9 mouse cellular contexts compared by ENCODE assay signal in the genomic region with DNA sequence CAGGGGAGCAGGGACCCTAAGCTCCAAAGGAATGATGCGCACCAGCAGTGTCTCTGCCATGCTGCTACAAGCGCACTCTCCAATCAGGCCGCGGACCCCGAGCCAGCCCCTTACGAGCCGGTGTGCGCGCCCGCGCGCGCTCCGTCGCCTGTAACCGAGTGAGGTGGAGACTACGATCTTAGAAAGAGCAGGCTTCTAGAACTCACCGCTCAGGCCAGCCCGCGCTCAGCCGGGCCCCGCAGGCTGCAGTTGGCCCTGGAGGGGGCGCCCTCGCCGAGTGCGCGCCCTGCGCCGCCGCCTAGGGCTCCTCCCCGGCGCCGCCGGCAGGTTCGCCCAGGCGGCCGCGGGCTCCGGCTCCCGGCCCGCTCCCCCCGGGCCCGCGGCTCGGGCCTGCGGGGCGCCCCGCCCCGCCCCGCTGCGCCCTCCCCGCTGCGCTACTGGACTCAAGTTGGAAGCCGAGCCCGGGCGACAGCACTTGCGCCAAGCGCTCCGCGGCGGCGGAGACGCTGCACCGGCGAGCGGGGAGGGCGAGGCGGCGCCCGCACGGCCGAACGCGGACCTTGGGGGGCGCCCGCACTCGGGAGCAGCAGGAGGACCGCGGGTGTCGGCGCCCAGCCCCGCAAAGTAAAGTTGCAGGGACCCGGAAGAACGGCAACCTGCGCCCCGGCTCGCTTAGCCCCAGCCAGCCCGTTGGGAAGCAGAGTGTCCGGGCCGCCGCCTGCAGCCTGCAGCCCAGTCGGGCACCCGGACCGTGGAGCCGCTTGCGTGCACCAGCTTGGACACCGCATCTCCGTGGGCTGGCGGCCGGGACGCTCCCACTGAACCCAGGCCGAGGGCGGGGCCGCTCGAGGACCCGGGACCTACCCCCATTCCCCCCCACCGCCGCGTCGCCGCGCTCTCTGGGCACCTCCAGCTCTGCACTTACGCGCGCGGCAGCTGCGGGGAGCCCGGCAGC. TPM values are rescaled to one million over a fixed set of nuclear protein-coding genes. Genes with fewer than 3 reads are reported as not detected.
DNase-seq lines count a peak whose midpoint lies in the region; ATAC-seq and TF ChIP-seq lines count a peak whose summit lies in the region.
"Had no signal": no experiment of that assay in that cellular context is flagged by ENCODE, and none has a peak within 500 bp of the region (broad histone marks: within the 10 kb centered on the region; RNA-seq: fewer than 3 reads in every experiment).

No protein-coding gene starts in this region.

- H3K36me3 ChIP-seq in lung, embryonic 14.5 days (ENCODE audit: insufficient read depth), result no peaks in the 10 kb centered on the region
- no peaks in the 10 kb centered on the region for H3K36me3 ChIP-seq in heart, embryonic 12.5 days
- no peaks in the 10 kb centered on the region for H3K36me3 ChIP-seq in kidney, embryonic 16.5 days (ENCODE audit: insufficient read depth, low read length)
- H3K36me3 ChIP-seq in liver, adult 2 months (ENCODE audit: control insufficient read depth, insufficient read depth, low read length), result no peaks in the 10 kb centered on the region

- no peak for TF ChIP-seq CTCF in lung, embryonic 14.5 days (IDR thresholded peaks at IDR 0.05; ENCODE audit: low read depth)
- no peak for TF ChIP-seq CTCF in lung, adult 2 months (IDR thresholded peaks at IDR 0.05; ENCODE audit: insufficient read depth, low read length)
- 0 out of 2 replicates have a peak, but pooled peaks have one; percentile 2 for TF ChIP-seq CTCF in liver, adult 2 months (IDR thresholded peaks at IDR 0.05; ENCODE audit: low read depth, low read length)

- DNase-seq in lung, embryonic 14.5 days, result peak; percentile 55
- DNase-seq in lung, adult 2 months, result no peak
- DNase-seq in cerebellum, postnatal 25 days, result peak; percentile 88 to 91
- DNase-seq in liver, adult 2 months (ENCODE audit: extremely low read depth, low read depth, low spot score), result no peak
- DNase-seq in retina, embryonic 14.5 days (ENCODE audit: low spot score), result peak; percentile 59
- DNase-seq in adipocyte (ENCODE audit: low spot score), result no peak

- H3K4me3 ChIP-seq in lung, embryonic 14.5 days (ENCODE audit: low read depth, low read length), result peak overlapping the region; percentile 48
- no peak overlapping the region for H3K4me3 ChIP-seq in lung, adult 2 months (replicated peaks; ENCODE audit: extremely low read depth, low read depth, low read length)
- peak overlapping the region; percentile 59 for H3K4me3 ChIP-seq in heart, embryonic 12.5 days
- peak overlapping the region; percentile 55 for H3K4me3 ChIP-seq in kidney, embryonic 16.5 days (ENCODE audit: low read length)
- no peak overlapping the region for H3K4me3 ChIP-seq in liver, adult 2 months (ENCODE audit: insufficient read depth, low read depth, low read length)

- no peaks in the 10 kb centered on the region for H3K9me3 ChIP-seq in lung, embryonic 14.5 days (ENCODE audit: low read depth, low read length)
- no peaks in the 10 kb centered on the region for H3K9me3 ChIP-seq in heart, embryonic 12.5 days (replicated peaks)
- H3K9me3 ChIP-seq in kidney, embryonic 16.5 days (ENCODE audit: low read length), result no peaks in the 10 kb centered on the region

- under 1% methylated on average over 102 of the region's 118 CpGs for WGBS in lung, embryonic 14.5 days
- WGBS in lung, adult 2 months, result 1% methylated on average over 104 of the region's 118 CpGs
- WGBS in heart, embryonic 12.5 days, result under 1% methylated on average over 115 of the region's 118 CpGs
- under 1% methylated on average over 103 of the region's 118 CpGs for WGBS in kidney, embryonic 16.5 days
- WGBS in liver, adult 2 months, result 2% methylated on average over 107 of the region's 118 CpGs

- peak; percentile 65 for ATAC-seq in lung, embryonic 14.5 days (ENCODE audit: insufficient read depth)
- ATAC-seq in heart, embryonic 12.5 days (ENCODE audit: insufficient number of reproducible peaks, low FRiP score), result 0 out of 2 replicates have a peak, but pooled peaks have one; percentile 47
- ATAC-seq in kidney, embryonic 16.5 days (ENCODE audit: low FRiP score, low TSS enrichment), result peak; percentile 76; the same call in 1 of the 2 replicates

- H3K4me1 ChIP-seq in lung, embryonic 14.5 days (ENCODE audit: insufficient read depth), result no peaks in the 10 kb centered on the region
- H3K4me1 ChIP-seq in lung, adult 2 months (ENCODE audit: control insufficient read depth, insufficient read depth, low read length), result no peaks in the 10 kb centered on the region
- peaks cover 23% of the 10 kb centered on the region for H3K4me1 ChIP-seq in heart, embryonic 12.5 days (replicated peaks)
- H3K4me1 ChIP-seq in kidney, embryonic 16.5 days (ENCODE audit: insufficient read depth, low read length), result peaks cover 11% of the 10 kb centered on the region; the same call in 1 of the 2 replicates
- 0 out of 2 replicates have a peak, but pooled peaks cover 2% of the 10 kb centered on the region for H3K4me1 ChIP-seq in liver, adult 2 months (ENCODE audit: control insufficient read depth, insufficient read depth, low read length)

- no peak for TF ChIP-seq POLR2A in lung, adult 2 months (IDR thresholded peaks at IDR 0.05; ENCODE audit: borderline replicate concordance, extremely low read depth, low read depth, low read length)
- no peak for TF ChIP-seq POLR2A in liver, adult 2 months (IDR thresholded peaks at IDR 0.05; ENCODE audit: extremely low read depth, insufficient read depth, low read length)

- no peaks in the 10 kb centered on the region for H3K79me2 ChIP-seq in liver, adult 2 months (ENCODE audit: control insufficient read depth, insufficient read depth, low read length)

- no peak overlapping the region; the same call in 1 of the 2 replicates for H3K9ac ChIP-seq in lung, embryonic 14.5 days
- H3K9ac ChIP-seq in heart, embryonic 12.5 days, result peak overlapping the region; percentile 28; the same call in 1 of the 2 replicates
- H3K9ac ChIP-seq in kidney, embryonic 16.5 days (replicated peaks; ENCODE audit: low read length), result peak overlapping the region; percentile 57
- no peak overlapping the region for H3K9ac ChIP-seq in liver, adult 2 months (ENCODE audit: low read depth, low read length)

- peak overlapping the region; percentile 82 for H3K4me2 ChIP-seq in lung, embryonic 14.5 days
- H3K4me2 ChIP-seq in heart, embryonic 12.5 days, result peak overlapping the region; percentile 96
- peak overlapping the region; percentile 91 for H3K4me2 ChIP-seq in kidney, embryonic 16.5 days (replicated peaks; ENCODE audit: low read depth, low read length)

- no peak overlapping the region for H3K27ac ChIP-seq in lung, embryonic 14.5 days (ENCODE audit: low read depth)
- no peak overlapping the region for H3K27ac ChIP-seq in heart, embryonic 12.5 days (ENCODE audit: poor library complexity, severe bottlenecking)
- no peak overlapping the region for H3K27ac ChIP-seq in kidney, embryonic 16.5 days (ENCODE audit: low read length)
- H3K27ac ChIP-seq in liver, adult 2 months (replicated peaks; ENCODE audit: insufficient read depth, low read depth, low read length), result no peak overlapping the region

- H3K27me3 ChIP-seq in lung, embryonic 14.5 days (ENCODE audit: insufficient read depth, low read length), result peaks cover 78% of the 10 kb centered on the region
- H3K27me3 ChIP-seq in heart, embryonic 12.5 days (replicated peaks), result peaks cover 100% of the 10 kb centered on the region
- H3K27me3 ChIP-seq in kidney, embryonic 16.5 days (ENCODE audit: insufficient read depth, low read length), result peaks cover 80% of the 10 kb centered on the region
- H3K27me3 ChIP-seq in liver, adult 2 months (ENCODE audit: control insufficient read depth, insufficient read depth, low read length), result peaks cover 20% of the 10 kb centered on the region

RNA-seq across cellular contexts. Expression of a gene that starts 0.9 kb away (rescaled TPM):
- polyA plus RNA-seq in lung, embryonic 14.5 days (2014; fragmentation: Nextera tagmentation; extraction: Ambion mirVana), result not detected in 2 replicates
- 0.07 and 0.14 TPM in 2 replicates for polyA plus RNA-seq in lung, adult 2 months (2012; rRNA removed)
- 0.06 TPM in 2 replicates for polyA plus RNA-seq in heart, embryonic 12.5 days (2016; fragmentation: Nextera tagmentation; extraction: Ambion mirVana)
- polyA plus RNA-seq in kidney, embryonic 16.5 days (2015; fragmentation: Nextera tagmentation; extraction: Ambion mirVana), result 0.15 and 0.16 TPM in 2 replicates
- not detected in 2 replicates for total RNA-seq in liver, adult 2 months (2014; rRNA removed)
- not detected in 2 replicates for polyA plus RNA-seq in liver, adult 2 months (2012; rRNA removed)
- total RNA-seq: CH12.LX had no signal

Comparison
In these comparisons a context has a peak if more than half of its experiments do, and no peak if none do; other contexts are left out.
1. DNase-seq: peak in lung, embryonic 14.5 days (single experiment), cerebellum, postnatal 25 days (2 of 2) and retina, embryonic 14.5 days (single experiment); none in lung, adult 2 months (single experiment), liver, adult 2 months (single experiment) and adipocyte (single experiment).
2. H3K4me3 ChIP-seq: peak in lung, embryonic 14.5 days (single experiment), heart, embryonic 12.5 days (single experiment) and kidney, embryonic 16.5 days (single experiment); none in lung, adult 2 months (single experiment) and liver, adult 2 months (single experiment).
3. H3K9ac ChIP-seq: peak in heart, embryonic 12.5 days (single experiment) and kidney, embryonic 16.5 days (single experiment); none in lung, embryonic 14.5 days (single experiment) and liver, adult 2 months (single experiment).
4. Peak in every context shown above with its lines, with median percentiles within 50 percentile points of each other: ATAC-seq and H3K4me2 ChIP-seq.